In the genomic region with DNA sequence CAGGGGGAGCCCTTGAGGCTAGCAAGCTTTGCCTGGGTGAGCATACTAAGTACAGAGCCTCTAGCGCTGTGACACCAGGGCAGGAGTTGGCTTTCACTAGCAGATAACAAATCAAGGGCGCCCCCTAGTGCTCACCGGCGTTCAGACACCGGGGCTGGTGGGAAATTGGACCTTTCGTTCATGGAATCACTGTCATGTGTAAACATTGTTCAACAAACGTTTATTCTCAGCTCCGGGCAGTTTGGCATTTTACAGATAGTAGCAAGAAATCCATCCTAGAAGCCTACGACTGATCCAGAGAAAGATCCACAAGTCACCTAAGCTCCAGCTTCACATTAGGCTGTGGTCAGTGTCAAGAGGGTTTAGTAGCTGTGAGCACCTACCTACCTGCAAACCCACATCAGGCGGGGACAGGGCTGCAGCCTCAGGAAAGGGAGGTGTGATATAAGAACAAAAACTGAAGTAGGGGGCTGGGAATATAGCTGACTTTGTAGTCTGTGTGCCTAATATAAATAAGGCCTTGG, we compare ENCODE assay signal across 8 mouse cellular contexts. TPM values are rescaled to one million over a fixed set of nuclear protein-coding genes. Genes with fewer than 3 reads are reported as not detected.
DNase-seq lines count a peak whose midpoint lies in the region; ATAC-seq and TF ChIP-seq lines count a peak whose summit lies in the region.

No protein-coding gene starts in this region.

- H3K9ac ChIP-seq in embryonic facial prominence, embryonic 15.5 days = no peak overlapping the region
- no peak overlapping the region for H3K9ac ChIP-seq in limb, embryonic 13.5 days
- no peak overlapping the region for H3K9ac ChIP-seq in midbrain, postnatal 0 days (replicated peaks; ENCODE audit: low read length, poor library complexity, severe bottlenecking)

- TF ChIP-seq POLR2A in bone marrow, adult 2 months (IDR thresholded peaks at IDR 0.05; ENCODE audit: borderline replicate concordance, control insufficient read depth, low read depth, low read length) = no peak

- H3K9me3 ChIP-seq in embryonic facial prominence, embryonic 15.5 days (replicated peaks) = no peaks in the 10 kb centered on the region
- no peaks in the 10 kb centered on the region for H3K9me3 ChIP-seq in limb, embryonic 13.5 days
- no peaks in the 10 kb centered on the region for H3K9me3 ChIP-seq in midbrain, postnatal 0 days (ENCODE audit: low read length)

- H3K27ac ChIP-seq in bone marrow, adult 2 months (ENCODE audit: control insufficient read depth, insufficient read depth, low read depth, low read length, poor library complexity) = no peak overlapping the region
- H3K27ac ChIP-seq in embryonic facial prominence, embryonic 15.5 days (replicated peaks) = no peak overlapping the region
- H3K27ac ChIP-seq in limb, embryonic 13.5 days = no peak overlapping the region
- no peak overlapping the region for H3K27ac ChIP-seq in midbrain, postnatal 0 days (ENCODE audit: low read depth, low read length)

- H3K4me1 ChIP-seq in bone marrow, adult 2 months (ENCODE audit: control insufficient read depth, insufficient read depth, low read length) = no peaks in the 10 kb centered on the region
- peaks cover 24% of the 10 kb centered on the region for H3K4me1 ChIP-seq in embryonic facial prominence, embryonic 15.5 days
- H3K4me1 ChIP-seq in limb, embryonic 13.5 days = peaks cover 37% of the 10 kb centered on the region
- no peaks in the 10 kb centered on the region for H3K4me1 ChIP-seq in midbrain, postnatal 0 days (ENCODE audit: insufficient read depth, low read length)

- peak; percentile 92 for DNase-seq in A20 (ENCODE audit: low read depth, low spot score)
- peak; percentile 90 to 94 for DNase-seq in heart, adult 9 months (ENCODE audit: low spot score in 2 of 2)
- DNase-seq in kidney, adult 9 months = peak; percentile 99
- peak; percentile 98 for DNase-seq in midbrain, postnatal 0 days (ENCODE audit: low spot score)
- peak; percentile 82 to 94 for DNase-seq in spleen, postnatal 14 days (ENCODE audit: low spot score in 2 of 2)

- H3K27me3 ChIP-seq in embryonic facial prominence, embryonic 15.5 days = no peaks in the 10 kb centered on the region
- 0 out of 2 replicates have a peak, but pooled peaks cover 6% of the 10 kb centered on the region for H3K27me3 ChIP-seq in limb, embryonic 13.5 days
- H3K27me3 ChIP-seq in midbrain, postnatal 0 days (ENCODE audit: insufficient read depth, low read length) = no peaks in the 10 kb centered on the region

- H3K4me2 ChIP-seq in embryonic facial prominence, embryonic 15.5 days (replicated peaks) = no peak overlapping the region
- H3K4me2 ChIP-seq in limb, embryonic 13.5 days (replicated peaks) = no peak overlapping the region
- no peak overlapping the region for H3K4me2 ChIP-seq in midbrain, postnatal 0 days (ENCODE audit: low read depth, low read length, poor library complexity, severe bottlenecking)

- peak; percentile 98 for TF ChIP-seq CTCF in bone marrow, adult 2 months (IDR thresholded peaks at IDR 0.05; ENCODE audit: control insufficient read depth, insufficient read depth, low read length)
- peak; percentile 98 for TF ChIP-seq CTCF in midbrain, postnatal 0 days (IDR thresholded peaks at IDR 0.05)

- no peak overlapping the region for H3K4me3 ChIP-seq in bone marrow, adult 2 months (replicated peaks; ENCODE audit: control insufficient read depth, low read depth, low read length)
- no peak overlapping the region for H3K4me3 ChIP-seq in embryonic facial prominence, embryonic 15.5 days (replicated peaks)
- H3K4me3 ChIP-seq in limb, embryonic 13.5 days = no peak overlapping the region
- no peak overlapping the region for H3K4me3 ChIP-seq in midbrain, postnatal 0 days (ENCODE audit: low read depth, low read length)

- H3K36me3 ChIP-seq in embryonic facial prominence, embryonic 15.5 days = no peaks in the 10 kb centered on the region
- no peaks in the 10 kb centered on the region for H3K36me3 ChIP-seq in limb, embryonic 13.5 days
- H3K36me3 ChIP-seq in midbrain, postnatal 0 days (ENCODE audit: insufficient read depth, low read length) = no peaks in the 10 kb centered on the region

- WGBS in bone marrow, adult 2 months = 15% methylated on average over 10 of the region's 10 CpGs
- WGBS in embryonic facial prominence, embryonic 15.5 days = 12% methylated on average over 10 of the region's 10 CpGs
- WGBS in limb, embryonic 13.5 days = 12% methylated on average over 10 of the region's 10 CpGs
- WGBS in midbrain, postnatal 0 days = 12% methylated on average over 10 of the region's 10 CpGs

- peak; percentile 80 for ATAC-seq in embryonic facial prominence, embryonic 15.5 days (ENCODE audit: insufficient number of reproducible peaks, low FRiP score, low TSS enrichment, low read depth)
- peak; percentile 74; the same call in 1 of the 2 replicates for ATAC-seq in limb, embryonic 13.5 days (ENCODE audit: low FRiP score, low read depth)
- peak; percentile 82 for ATAC-seq in midbrain, postnatal 0 days (ENCODE audit: low FRiP score)

RNA-seq across cellular contexts. Expression of gene Phykpl, which starts 44.7 kb away (rescaled TPM):
- 7.7 and 10.8 TPM in 2 replicates for polyA plus RNA-seq in bone marrow, adult 2 months (2011; ENCODE audit: insufficient read depth, insufficient read length, low replicate concordance, missing spikeins)
- polyA plus RNA-seq in embryonic facial prominence, embryonic 15.5 days (2015; fragmentation: Nextera tagmentation; extraction: Ambion mirVana) = 18.2 and 20.7 TPM in 2 replicates
- polyA plus RNA-seq in limb, embryonic 13.5 days (2015; fragmentation: Nextera tagmentation; extraction: Ambion mirVana) = 16.7 and 17.1 TPM in 2 replicates
- 6.6 and 7.5 TPM in 2 replicates for total RNA-seq in midbrain, postnatal 0 days (2014; rRNA removed)
- polyA plus RNA-seq in midbrain, postnatal 0 days (2015; fragmentation: Nextera tagmentation; extraction: Ambion mirVana) = 5.9 and 6.9 TPM in 2 replicates
